Mouse (Mus musculus): ENCODE measurements around the gene a.

- TF ChIP-seq EP300 (optimal IDR thresholded peaks at IDR 0.05), result no peak
- TF ChIP-seq CTCF (IDR thresholded peaks at IDR 0.05; ENCODE audit: low read depth), result peak; percentile 75
These were observed 125.3 kb downstream of the a start for GRCm38 (mm10) chr2:154916547-154916946.
